Mouse (Mus musculus) gonadal fat pad, adult 2 months (tissue): ENCODE measurements at regions not wholly inside any gene's neighbourhood (a gene's known extent, or its start where the extent isn't known, plus 50 kb on each side); places are given as distances from the start of the nearest gene placed in this dataset.

Experiments
- DNase-seq: peaks from one replicate; pipeline ENCODE4 v3.0.0-alpha.2; 2012; ENCODE audit warnings: low read depth

DNA sequence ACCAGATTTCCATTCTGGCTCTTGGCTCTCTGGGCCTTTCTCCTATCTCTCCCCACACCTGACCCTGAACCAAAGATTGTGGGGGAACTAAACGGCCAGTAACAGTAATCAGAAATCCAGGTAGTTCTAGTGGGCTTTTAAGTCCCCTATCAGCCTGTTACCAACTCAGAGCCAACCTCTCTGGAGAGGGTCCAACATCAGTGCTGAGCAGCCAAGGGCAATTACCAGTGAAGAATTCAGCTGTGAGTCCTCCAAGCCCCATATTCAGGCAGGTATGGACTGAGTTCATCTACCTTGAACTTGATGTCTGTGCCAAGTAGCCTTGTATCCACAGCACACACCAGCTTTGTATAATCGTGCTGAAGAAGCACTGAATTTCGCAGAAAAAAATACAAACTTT, 1636.7 kb downstream of the Efnb2 start:
- no peak for DNase-seq

DNA sequence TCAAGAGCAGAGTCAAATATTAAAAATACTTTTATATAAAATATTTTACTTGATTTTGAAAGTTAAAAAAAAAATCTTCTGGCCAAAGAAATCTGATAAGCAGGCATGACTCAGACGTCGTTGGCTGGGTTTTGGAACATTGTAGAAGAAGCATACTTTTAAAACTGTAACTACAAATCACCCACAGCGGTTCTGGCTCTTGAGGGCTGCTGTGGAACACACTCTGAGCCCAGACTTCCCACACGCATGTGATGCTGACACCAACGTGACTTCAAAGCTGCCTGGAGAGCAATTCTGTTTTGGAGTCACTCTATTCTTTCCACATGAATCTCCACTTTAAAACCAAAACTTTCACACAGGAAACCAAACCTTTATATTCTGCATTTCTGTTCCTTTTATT, 1649.2 kb downstream of the Efnb2 start:
- no peak for DNase-seq

DNA sequence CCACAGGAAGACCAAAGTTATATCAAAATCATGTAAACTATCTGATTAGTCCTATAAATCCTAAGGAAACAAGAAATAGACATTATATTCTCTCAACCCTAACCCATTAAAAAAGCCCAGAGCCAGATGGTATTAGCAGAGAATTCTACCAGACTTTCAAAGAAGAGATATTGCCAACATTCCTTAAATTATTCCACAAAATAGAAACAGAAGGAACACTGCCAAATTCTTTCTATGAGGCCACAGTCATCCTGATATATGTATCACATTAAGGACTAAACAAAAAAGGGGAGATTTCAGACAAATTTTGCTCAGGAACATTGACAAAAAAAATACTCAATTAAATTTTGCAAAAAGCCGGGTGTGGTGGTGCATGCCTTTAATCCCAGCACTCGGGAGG, 1669.5 kb downstream of the Efnb2 start:
- DNase-seq = no peak

DNA sequence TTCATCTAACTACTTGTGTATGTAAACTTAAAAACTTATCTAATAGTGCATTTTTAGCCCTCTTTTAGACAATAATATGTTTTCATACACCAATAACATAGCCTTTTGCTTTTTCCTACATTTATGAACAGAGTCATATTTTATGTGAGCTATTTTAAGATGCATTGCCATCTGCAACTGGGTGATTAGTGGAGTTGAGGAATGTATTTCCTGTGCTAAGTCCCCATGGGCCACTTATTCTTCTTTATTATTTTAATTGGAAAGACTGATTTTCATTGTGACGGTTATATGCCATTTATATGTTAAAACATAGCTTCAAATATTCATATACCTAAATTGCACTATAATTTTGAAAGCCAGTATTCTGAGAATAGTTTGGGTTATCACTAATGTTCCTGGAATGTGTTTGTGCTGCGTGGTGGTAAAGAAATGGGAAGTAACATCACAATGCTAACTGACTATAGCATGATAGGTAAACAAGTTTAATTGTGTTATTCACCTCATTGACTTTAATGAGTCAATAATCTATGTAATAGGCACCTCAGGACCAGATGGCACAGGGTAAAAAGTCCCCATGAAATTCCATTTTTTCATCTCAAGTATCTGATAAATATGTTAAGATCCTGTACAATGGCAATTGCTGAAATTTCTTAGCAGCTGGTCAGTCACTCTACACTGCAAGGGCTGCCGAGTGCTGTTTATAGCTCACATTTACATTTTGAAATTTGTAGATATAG, 1671.5 kb downstream of the Efnb2 start:
- DNase-seq = no peak

DNA sequence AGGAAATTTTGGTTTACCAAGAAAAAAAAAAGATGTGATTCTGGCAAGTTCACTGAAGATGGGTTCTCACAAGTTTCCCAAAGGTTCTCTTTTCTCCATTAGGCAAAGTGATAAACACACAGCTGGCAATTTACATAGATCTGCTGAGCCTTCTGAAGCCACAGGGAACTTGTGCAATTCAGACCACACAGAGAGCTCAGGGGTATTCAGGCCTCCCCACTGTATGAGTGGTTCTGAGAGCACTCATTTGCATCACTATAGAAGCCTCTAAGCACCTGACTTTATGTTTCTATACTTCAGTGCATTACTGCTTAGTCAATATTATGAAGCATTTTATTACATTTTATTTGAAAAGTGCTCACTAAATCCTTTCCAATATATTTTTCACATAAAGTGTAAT, 1687.1 kb downstream of the Efnb2 start:
- DNase-seq = no peak

DNA sequence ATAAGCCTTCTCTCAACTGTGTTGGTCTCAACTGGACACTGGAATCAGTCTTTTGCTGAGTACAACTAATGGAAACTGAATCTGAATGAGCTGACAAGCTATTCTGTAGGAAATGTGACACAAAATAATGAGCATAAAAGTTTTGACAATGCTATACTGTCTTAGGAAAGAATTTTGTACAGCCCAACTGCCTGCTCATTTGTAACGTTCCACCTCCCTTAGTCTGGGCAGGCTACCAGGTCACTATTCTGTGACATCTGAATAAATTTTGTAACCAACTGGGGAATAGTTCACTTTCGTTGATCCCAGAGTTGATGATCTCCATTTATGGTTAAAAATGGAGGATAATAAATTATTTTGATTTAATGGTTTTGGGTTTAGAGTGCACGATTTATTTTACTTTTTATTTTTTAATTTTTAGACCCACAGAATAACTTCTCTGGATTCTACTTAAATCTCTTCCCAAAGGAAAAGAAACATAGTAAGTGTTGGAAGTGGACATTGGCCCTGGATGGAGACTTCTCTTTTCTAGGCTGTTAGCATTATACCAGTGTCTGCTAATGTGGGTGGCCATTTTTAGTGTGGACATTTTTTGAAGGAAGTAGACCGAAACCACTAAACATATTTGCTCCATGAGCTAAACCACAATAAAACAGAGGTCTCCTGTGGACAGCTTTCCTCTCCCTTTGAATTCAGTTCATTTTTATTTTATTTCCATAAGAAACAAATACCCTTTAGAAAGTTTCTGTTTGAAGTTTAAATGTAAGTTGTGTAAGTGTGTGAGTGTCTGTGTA, 1697.8 kb downstream of the Efnb2 start:
- no peak for DNase-seq

DNA sequence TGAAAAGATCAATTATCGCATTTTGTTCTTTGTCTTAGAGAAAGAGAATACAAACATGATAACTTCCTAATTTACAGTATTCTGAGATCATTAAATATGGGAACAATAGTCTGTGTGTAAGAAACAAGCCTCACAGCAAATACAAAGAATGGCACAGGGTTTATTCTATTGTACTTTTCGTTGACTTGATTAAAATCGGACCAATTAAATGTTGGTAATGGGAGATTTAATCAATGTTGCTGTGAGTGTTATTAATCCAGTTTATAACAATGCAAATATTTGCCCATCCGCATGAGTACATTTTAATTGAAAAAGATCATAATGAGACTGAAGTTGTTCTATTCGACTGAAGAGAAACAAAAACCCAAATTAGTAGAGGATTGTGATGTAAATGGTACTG, 1703.0 kb downstream of the Efnb2 start:
- DNase-seq = no peak

DNA sequence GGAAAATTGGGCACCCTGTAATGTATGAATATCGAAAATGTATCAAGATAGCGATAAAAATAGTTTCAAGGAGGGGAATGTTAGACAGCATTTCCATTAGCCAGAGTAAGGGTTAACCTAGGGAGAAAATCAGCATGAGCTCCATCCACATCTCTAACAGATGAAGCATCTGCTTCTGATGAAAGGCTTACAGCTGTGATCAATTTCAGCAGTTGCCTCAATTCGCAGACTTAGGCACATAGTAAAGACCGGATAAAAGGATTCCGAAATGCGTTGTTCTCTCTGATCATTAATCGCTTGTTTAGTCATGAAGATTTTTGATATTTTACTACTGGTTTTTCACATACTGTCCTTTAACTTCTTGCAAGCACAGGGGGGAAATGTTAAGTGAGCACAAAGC, 1706.8 kb downstream of the Efnb2 start:
- no peak for DNase-seq

DNA sequence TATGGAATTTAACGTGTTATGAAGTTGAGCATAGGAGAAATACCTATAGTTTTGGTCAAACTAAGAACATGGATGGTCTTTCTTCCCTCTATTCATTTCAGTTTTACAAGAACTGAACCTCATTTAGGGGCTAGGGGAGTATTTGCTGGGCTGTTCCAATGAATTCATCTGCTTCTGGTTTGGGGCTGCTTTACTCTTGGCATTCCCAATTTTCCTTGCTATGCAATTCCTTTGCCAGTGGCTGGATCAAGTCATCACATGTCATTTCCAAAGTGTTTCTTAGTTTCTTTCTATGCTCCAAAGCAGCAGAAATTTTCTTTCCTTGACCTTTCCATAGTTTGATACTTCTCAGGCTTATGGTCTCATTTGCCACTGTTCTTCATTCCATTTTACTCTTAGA, 1738.6 kb downstream of the Efnb2 start:
- DNase-seq = no peak

DNA sequence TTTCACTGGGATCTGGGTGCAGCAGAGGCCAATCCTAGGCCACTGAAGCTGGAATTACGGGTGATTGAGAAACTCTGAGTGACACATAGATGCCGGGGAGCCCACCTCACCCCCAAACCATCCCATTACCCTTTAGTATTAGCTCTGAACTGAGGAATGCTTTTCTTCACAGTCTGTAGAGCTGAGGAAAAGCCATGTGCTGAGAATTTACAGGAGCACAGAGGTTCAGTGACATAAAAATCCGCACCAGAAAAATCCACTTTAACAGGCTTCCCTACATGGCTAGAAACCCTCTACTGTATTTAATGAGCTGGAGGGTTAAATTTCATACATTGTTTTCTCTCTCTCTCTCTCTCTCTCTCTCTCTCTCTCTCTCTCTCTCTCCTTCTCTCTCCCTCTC, 1753.4 kb downstream of the Efnb2 start:
- no peak for DNase-seq

DNA sequence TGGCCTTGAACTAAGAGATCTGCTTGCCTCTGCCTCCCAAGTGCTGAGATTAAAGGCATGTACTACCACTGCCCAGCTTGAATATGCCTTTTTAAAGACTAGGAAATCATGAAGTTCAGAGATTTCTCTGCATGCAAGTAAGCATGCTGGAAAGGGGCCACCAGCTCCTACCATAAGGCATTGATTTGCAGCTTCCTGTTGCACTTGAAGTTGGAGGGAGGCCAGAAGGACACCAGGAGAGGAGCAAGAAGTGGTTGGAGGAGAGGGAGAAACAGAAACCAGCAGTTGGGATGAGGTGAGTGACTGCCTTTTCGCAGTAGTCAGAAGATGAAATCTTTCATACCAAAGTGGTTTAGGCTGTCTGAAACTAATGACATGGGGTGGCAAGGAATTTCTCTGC, 1769.6 kb downstream of the Efnb2 start:
- DNase-seq = no peak

DNA sequence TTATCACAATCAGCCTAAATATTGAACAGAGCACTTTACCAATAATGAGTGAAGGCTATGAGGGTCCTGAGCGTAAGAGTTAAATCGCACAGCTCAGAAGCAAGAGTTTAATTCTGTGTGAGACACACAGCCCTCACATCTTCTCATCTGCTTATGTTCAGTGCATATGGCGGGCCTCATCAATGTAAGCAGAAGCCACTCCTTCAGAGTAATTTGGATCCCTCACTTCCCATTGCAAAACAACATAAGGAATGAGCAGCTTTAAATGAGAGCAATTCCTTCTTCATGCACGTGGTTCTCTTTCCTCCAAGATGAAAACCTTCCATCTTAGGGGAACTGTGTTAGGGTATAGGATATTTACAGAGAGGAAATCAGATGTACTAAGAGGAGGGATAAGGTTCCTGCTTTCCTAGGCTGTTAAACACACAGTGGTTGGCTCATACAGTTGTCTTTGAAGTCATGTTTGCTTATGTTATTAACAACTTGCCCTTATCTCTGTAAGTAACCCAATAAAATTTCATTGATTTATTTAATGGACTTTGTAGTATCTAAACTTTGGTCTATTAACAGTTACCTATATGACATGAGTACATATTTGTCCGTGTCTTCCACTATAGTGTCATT, 1774.2 kb downstream of the Efnb2 start:
- no peak for DNase-seq

DNA sequence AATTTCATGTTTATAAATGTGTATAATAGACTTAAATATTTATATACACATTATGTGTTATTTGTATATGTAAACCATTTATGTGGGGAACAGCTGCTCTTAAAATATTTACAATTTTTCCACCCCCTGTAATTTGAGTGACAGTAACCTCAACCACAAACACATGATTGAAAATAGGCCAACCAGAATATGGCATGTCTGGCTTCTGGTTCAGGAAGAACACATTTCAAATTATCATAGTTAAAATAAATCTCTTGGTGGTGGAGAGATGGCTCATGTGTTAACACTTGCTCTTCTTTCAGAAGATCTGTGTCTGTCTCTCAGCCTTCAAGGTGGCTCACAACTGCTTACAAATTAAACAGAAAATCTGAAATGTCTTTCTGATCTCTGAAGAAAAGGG, 1776.2 kb downstream of the Efnb2 start:
- no peak for DNase-seq

DNA sequence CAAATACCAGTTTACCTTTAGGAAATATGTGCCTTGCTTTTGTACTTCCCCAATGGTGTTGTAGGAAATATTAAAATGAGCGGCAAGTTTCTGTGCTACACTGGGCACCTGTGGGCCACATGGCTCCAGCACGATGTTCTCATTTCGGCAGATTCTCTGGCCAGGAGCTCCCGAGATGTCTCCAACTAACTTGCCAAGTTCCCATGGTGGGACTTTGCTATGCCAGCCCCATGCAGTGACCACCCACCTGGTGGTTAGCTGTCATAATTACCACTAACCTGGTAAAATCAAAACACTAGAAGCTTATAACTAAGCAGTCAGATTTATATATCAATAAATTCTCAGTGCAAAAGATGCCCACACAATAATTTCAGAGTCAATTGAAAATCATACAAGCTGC, 1777.5 kb upstream of the Slc10a2 start:
- DNase-seq = no peak
